In genomic region chr5:122698041-122698700, GRCm38 (mm10) we compare ENCODE assay signal across 11 mouse cellular contexts. TPM values are rescaled to one million over a fixed set of nuclear protein-coding genes. Genes with fewer than 3 reads are reported as not detected.
DNase-seq lines count a peak whose midpoint lies in the region; ATAC-seq and TF ChIP-seq lines count a peak whose summit lies in the region.
"Had no signal": no experiment of that assay in that cellular context is flagged by ENCODE, and none has a peak within 500 bp of the region (broad histone marks: within the 10 kb centered on the region; RNA-seq: fewer than 3 reads in every experiment).

No protein-coding gene starts in this region.

- H3K4me1 ChIP-seq in liver, embryonic 11.5 days (replicated peaks; ENCODE audit: control insufficient read depth, insufficient read depth, low read length), result peaks cover 31% of the 10 kb centered on the region
- H3K4me1 ChIP-seq in small intestine, adult 2 months (ENCODE audit: control insufficient read depth, insufficient read depth, insufficient read length, low read length), result peaks cover 16% of the 10 kb centered on the region
- peaks cover 9% of the 10 kb centered on the region; the same call in 1 of the 2 replicates for H3K4me1 ChIP-seq in neural tube, embryonic 15.5 days

- H3K9ac ChIP-seq in liver, embryonic 11.5 days (ENCODE audit: low read depth, low read length), result no peak overlapping the region
- no peak overlapping the region for H3K9ac ChIP-seq in neural tube, embryonic 15.5 days (replicated peaks)
- H3K9ac ChIP-seq: midbrain, embryonic 15.5 days had no signal

- TF ChIP-seq CTCF in small intestine, adult 2 months (IDR thresholded peaks at IDR 0.05; ENCODE audit: extremely low read depth, insufficient read length, insufficient replicate concordance, low read depth, low read length), result no peak

- no peak overlapping the region for H3K27ac ChIP-seq in liver, embryonic 11.5 days (ENCODE audit: low read depth, low read length)
- H3K27ac ChIP-seq in small intestine, adult 2 months (ENCODE audit: insufficient read depth, low read depth, low read length), result peak overlapping the region; percentile 9; the same call in 1 of the 2 replicates
- H3K27ac ChIP-seq in neural tube, embryonic 15.5 days (replicated peaks), result no peak overlapping the region
- H3K27ac ChIP-seq: midbrain, embryonic 15.5 days had no signal

- peak; percentile 94 for DNase-seq in heart, adult 11 months
- no peak for DNase-seq in heart, postnatal 4 days
- no peak for DNase-seq in liver, embryonic 11.5 days (ENCODE audit: low spot score)
- no peak for DNase-seq in adrenal gland, postnatal 14 days
- no peak for DNase-seq in kidney, postnatal 10 days
- DNase-seq: adrenal gland, adult 2 months; kidney, adult 9 months had no signal

- H3K4me3 ChIP-seq in liver, embryonic 11.5 days (ENCODE audit: low read depth, low read length), result no peak overlapping the region
- no peak overlapping the region for H3K4me3 ChIP-seq in small intestine, adult 2 months (ENCODE audit: low read depth, low read length)
- H3K4me3 ChIP-seq in neural tube, embryonic 15.5 days (replicated peaks), result no peak overlapping the region
- H3K4me3 ChIP-seq: midbrain, embryonic 15.5 days had no signal

- ATAC-seq in CD4-positive, CD25-positive, alpha-beta regulatory T cell, adult 4 months, result peak; percentile 79
- ATAC-seq in liver, embryonic 11.5 days (replicated peaks; ENCODE audit: low FRiP score), result no peak
- no peak for ATAC-seq in neural tube, embryonic 15.5 days (ENCODE audit: low FRiP score)
- ATAC-seq: midbrain, embryonic 15.5 days had no signal

- no peaks in the 10 kb centered on the region for H3K27me3 ChIP-seq in liver, embryonic 11.5 days (replicated peaks; ENCODE audit: control insufficient read depth, insufficient read depth, low read length)
- H3K27me3 ChIP-seq in small intestine, adult 2 months (ENCODE audit: control insufficient read depth, insufficient read depth, low read length), result no peaks in the 10 kb centered on the region
- H3K27me3 ChIP-seq in neural tube, embryonic 15.5 days (replicated peaks), result no peaks in the 10 kb centered on the region
- H3K27me3 ChIP-seq: midbrain, embryonic 15.5 days had no signal

- 52% methylated on average over 10 of the region's 10 CpGs for WGBS in liver, embryonic 11.5 days
- WGBS in small intestine, adult 2 months, result 68% methylated on average over 10 of the region's 10 CpGs
- 89% methylated on average over 10 of the region's 10 CpGs for WGBS in neural tube, embryonic 15.5 days

- no peak for TF ChIP-seq POLR2A in small intestine, adult 2 months (IDR thresholded peaks at IDR 0.05; ENCODE audit: low read depth, low read length)

- no peaks in the 10 kb centered on the region for H3K36me3 ChIP-seq in liver, embryonic 11.5 days (ENCODE audit: control insufficient read depth, insufficient read depth, low read length)
- H3K36me3 ChIP-seq in small intestine, adult 2 months (ENCODE audit: control insufficient read depth, insufficient read depth, low read length), result no peaks in the 10 kb centered on the region
- H3K36me3 ChIP-seq in neural tube, embryonic 15.5 days, result no peaks in the 10 kb centered on the region
- H3K36me3 ChIP-seq: midbrain, embryonic 15.5 days had no signal

- H3K4me2 ChIP-seq in liver, embryonic 11.5 days, result peak overlapping the region; percentile 25
- no peak overlapping the region for H3K4me2 ChIP-seq in neural tube, embryonic 15.5 days
- H3K4me2 ChIP-seq: midbrain, embryonic 15.5 days had no signal

- H3K9me3 ChIP-seq in liver, embryonic 11.5 days (ENCODE audit: control insufficient read depth, low read length), result no peaks in the 10 kb centered on the region
- H3K9me3 ChIP-seq in neural tube, embryonic 15.5 days (replicated peaks), result no peaks in the 10 kb centered on the region
- H3K9me3 ChIP-seq: midbrain, embryonic 15.5 days had no signal

RNA-seq across cellular contexts. Expression of gene P2rx4, which starts 9.2 kb away (rescaled TPM):
- total RNA-seq in heart, postnatal 4 days (2021), result 10 to 100 TPM; 17.9 to 19.0 TPM
- 10 to 100 TPM; 41.2 to 68.7 TPM for polyA plus RNA-seq in CD4-positive, CD25-positive, alpha-beta regulatory T cell, adult 4 months (2017; shearing (Covaris generic))
- polyA plus RNA-seq in liver, embryonic 11.5 days (2014; fragmentation: Nextera tagmentation; extraction: Ambion mirVana), result 27.1 and 30.2 TPM in 2 replicates
- 26.6 and 61.9 TPM in 2 replicates for polyA plus RNA-seq in small intestine, adult 2 months (2012; rRNA removed)
- total RNA-seq in adrenal gland, postnatal 14 days (2021), result 33.2 and 34.9 TPM in 2 replicates
- 14.7 and 18.6 TPM in 2 replicates for polyA plus RNA-seq in neural tube, embryonic 15.5 days (2015; fragmentation: Nextera tagmentation; extraction: Ambion mirVana)

RNA-seq across cellular contexts. Expression of gene P2rx7, which starts 54.5 kb away (rescaled TPM):
- 1 to 10 TPM; 3.1 to 3.5 TPM for total RNA-seq in heart, postnatal 4 days (2021)
- 100 to 1,000 TPM in 1 of 2 experiments, 10 to 100 TPM in 1; 64.6 to 103 TPM for polyA plus RNA-seq in CD4-positive, CD25-positive, alpha-beta regulatory T cell, adult 4 months (2017; shearing (Covaris generic))
- 0.47 and 1.3 TPM in 2 replicates for polyA plus RNA-seq in liver, embryonic 11.5 days (2014; fragmentation: Nextera tagmentation; extraction: Ambion mirVana)
- polyA plus RNA-seq in small intestine, adult 2 months (2012; rRNA removed), result 12.0 and 24.3 TPM in 2 replicates
- total RNA-seq in adrenal gland, postnatal 14 days (2021), result 3.6 and 4.1 TPM in 2 replicates
- 5.0 and 5.9 TPM in 2 replicates for polyA plus RNA-seq in neural tube, embryonic 15.5 days (2015; fragmentation: Nextera tagmentation; extraction: Ambion mirVana)
